Mouse (Mus musculus) mature B cell (primary cell): ENCODE data around the gene Lrrc28.

Source experiments
- in situ Hi-C: fragments of 300-500 bp; cut with MboI; formaldehyde crosslinking; loops from 2 replicates; pipeline ENCODE4 v1.14.3; 2019

The Lrrc28 gene

GRCm38 (mm10) chr7:67645681-67646014 is 580 bp upstream of the Lrrc28 start:
- in situ Hi-C loops = loop anchor here (10.0 to 25.0 kb wide), 2 partner anchors 271 to 958 kb away; partner anchors contain the start of genes Asb7, Lins1 and Mef2a

GRCm38 (mm10) chr7:67644291-67644690 is 777 bp downstream of the Lrrc28 start:
- in situ Hi-C loops = loop anchor here (10.0 to 25.0 kb wide), 2 partner anchors 269 to 957 kb away; partner anchors contain the start of genes Asb7, Lins1 and Mef2a

- in situ Hi-C loops = loop anchor here (10.0 to 25.0 kb wide), 2 partner anchors 268 to 956 kb away; partner anchors contain the start of genes Asb7, Lins1 and Mef2a
Measured at GRCm38 (mm10) chr7:67642955-67643354, 2.1 kb downstream of the Lrrc28 start.

GRCm38 (mm10) chr7:67639006-67639405 is 6.1 kb downstream of the Lrrc28 start:
- in situ Hi-C loops = loop anchor here (10.0 to 25.0 kb wide), 2 partner anchors 424 to 952 kb away; partner anchors contain the start of genes Asb7 and Lins1

GRCm38 (mm10) chr7:67636161-67636560 is 8.9 kb downstream of the Lrrc28 start:
- in situ Hi-C loops = loop anchor here (10.0 to 25.0 kb wide), 2 partner anchors 421 to 949 kb away; partner anchors contain the start of genes Asb7 and Lins1

GRCm38 (mm10) chr7:67634210-67634609 is 10.9 kb downstream of the Lrrc28 start:
- in situ Hi-C loops = loop anchor here (10.0 to 25.0 kb wide), 2 partner anchors 419 to 947 kb away; partner anchors contain the start of genes Asb7 and Lins1

GRCm38 (mm10) chr7:67632380-67632779 is 12.7 kb downstream of the Lrrc28 start:
- in situ Hi-C loops = loop anchor here (10.0 to 25.0 kb wide), 2 partner anchors 418 to 945 kb away; partner anchors contain the start of genes Asb7 and Lins1

GRCm38 (mm10) chr7:67630817-67631216 is 14.3 kb downstream of the Lrrc28 start:
- in situ Hi-C loops = loop anchor here (10.0 to 25.0 kb wide), 2 partner anchors 416 to 944 kb away; partner anchors contain the start of genes Asb7 and Lins1

GRCm38 (mm10) chr7:67629681-67630080 is 15.4 kb downstream of the Lrrc28 start:
- in situ Hi-C loops = loop anchor here (10.0 to 25.0 kb wide), 2 partner anchors 415 to 942 kb away; partner anchors contain the start of genes Asb7 and Lins1

- in situ Hi-C loops = loop anchor here (25.0 kb wide), 1 partner anchor 939 kb away; the partner anchor contains the start of genes Asb7 and Lins1
Measured at GRCm38 (mm10) chr7:67626671-67627070, 18.4 kb downstream of the Lrrc28 start.

GRCm38 (mm10) chr7:67622151-67622550 is 22.9 kb downstream of the Lrrc28 start:
- in situ Hi-C loops = no loop called here

- in situ Hi-C loops = no loop called here
Measured at GRCm38 (mm10) chr7:67619836-67620235, 25.2 kb downstream of the Lrrc28 start.

GRCm38 (mm10) chr7:67618316-67618715 is 26.8 kb downstream of the Lrrc28 start:
- in situ Hi-C loops = no loop called here

- in situ Hi-C loops = no loop called here
Measured at GRCm38 (mm10) chr7:67617646-67618045, 27.4 kb downstream of the Lrrc28 start.

- in situ Hi-C loops = no loop called here
Measured at GRCm38 (mm10) chr7:67616890-67617289, 28.2 kb downstream of the Lrrc28 start.

- in situ Hi-C loops = no loop called here
Measured at GRCm38 (mm10) chr7:67614464-67614861, 30.6 kb downstream of the Lrrc28 start.

- in situ Hi-C loops = no loop called here
Measured at GRCm38 (mm10) chr7:67613795-67614463, 31.1 kb downstream of the Lrrc28 start.

GRCm38 (mm10) chr7:67608348-67609024 is 36.6 kb downstream of the Lrrc28 start:
- in situ Hi-C loops = no loop called here

- in situ Hi-C loops = no loop called here
Measured at GRCm38 (mm10) chr7:67607669-67608347, 37.3 kb downstream of the Lrrc28 start.

GRCm38 (mm10) chr7:67606250-67606649 is 38.8 kb downstream of the Lrrc28 start:
- in situ Hi-C loops = no loop called here

GRCm38 (mm10) chr7:67605114-67605513 is 40.0 kb downstream of the Lrrc28 start:
- in situ Hi-C loops = no loop called here

GRCm38 (mm10) chr7:67598050-67598449 is 47.0 kb downstream of the Lrrc28 start:
- in situ Hi-C loops = no loop called here
